ENCODE assay signal across 31 mouse cellular contexts in genomic region chr9:61427901-61428300, GRCm38 (mm10). TPM values are rescaled to one million over a fixed set of nuclear protein-coding genes. Genes with fewer than 3 reads are reported as not detected.
DNase-seq lines count a peak whose midpoint lies in the region; ATAC-seq and TF ChIP-seq lines count a peak whose summit lies in the region.
"Had no signal": no experiment of that assay in that cellular context is flagged by ENCODE, and none has a peak within 500 bp of the region (broad histone marks: within the 10 kb centered on the region; RNA-seq: fewer than 3 reads in every experiment).

No protein-coding gene starts in this region.

- no peak overlapping the region for H3K9ac ChIP-seq in midbrain, postnatal 0 days (replicated peaks; ENCODE audit: low read length, poor library complexity, severe bottlenecking)
- H3K9ac ChIP-seq: embryonic facial prominence, embryonic 13.5 days; forebrain, embryonic 12.5 days; forebrain, embryonic 15.5 days; heart, embryonic 12.5 days; heart, embryonic 15.5 days; hindbrain, embryonic 13.5 days; intestine, embryonic 15.5 days had no signal

- no peak overlapping the region for H3K27ac ChIP-seq in midbrain, postnatal 0 days (ENCODE audit: low read depth, low read length)
- H3K27ac ChIP-seq: embryonic facial prominence, embryonic 10.5 days; embryonic facial prominence, embryonic 13.5 days; forebrain, embryonic 12.5 days; forebrain, embryonic 15.5 days; heart, embryonic 15.5 days; hindbrain, embryonic 10.5 days; hindbrain, embryonic 13.5 days; intestine, embryonic 15.5 days had no signal

- peak; percentile 45 for DNase-seq in gastrocnemius, postnatal 25 days
- no peak for DNase-seq in gastrocnemius, adult 8-10 months (ENCODE audit: low spot score in 2 of 2)
- peak; percentile 49 for DNase-seq in heart, adult 8-10 months (ENCODE audit: low spot score)
- DNase-seq in heart, postnatal 25 days (ENCODE audit: low spot score), result no peak
- peak; percentile 79 for DNase-seq in adipocyte (ENCODE audit: low spot score)
- no peak for DNase-seq in midbrain, postnatal 0 days (ENCODE audit: low spot score)
- DNase-seq: adrenal gland, adult 8-10 months; adrenal gland, postnatal 25 days; B cell, adult 2 months; cerebellum, adult 11-12 months; cerebellum, adult 8-10 months; cerebellum, postnatal 10 days; cerebellum, postnatal 36 days; embryo, embryonic 11 days; gastrocnemius, postnatal 14 days; heart, postnatal 10 days; kidney, adult 11 months; kidney, adult 8-10 months had no signal

- TF ChIP-seq CTCF in midbrain, postnatal 0 days (IDR thresholded peaks at IDR 0.05), result no peak

- intact Hi-C loops in heart, postnatal 25 days (cut with DNase I), result no loop called here

- WGBS in midbrain, postnatal 0 days, result 88% methylated on average over 3 of the region's 3 CpGs

- no peaks in the 10 kb centered on the region for H3K27me3 ChIP-seq in midbrain, postnatal 0 days (ENCODE audit: insufficient read depth, low read length)
- H3K27me3 ChIP-seq: CH12.LX; embryonic facial prominence, embryonic 13.5 days; forebrain, embryonic 15.5 days; intestine, embryonic 15.5 days had no signal

- H3K4me3 ChIP-seq in midbrain, postnatal 0 days (ENCODE audit: low read depth, low read length), result no peak overlapping the region
- H3K4me3 ChIP-seq: embryonic facial prominence, embryonic 10.5 days; embryonic facial prominence, embryonic 13.5 days; erythroblast, embryonic 14.5 days; forebrain, embryonic 12.5 days; forebrain, embryonic 15.5 days; heart, embryonic 12.5 days; heart, embryonic 15.5 days; hindbrain, embryonic 10.5 days; hindbrain, embryonic 13.5 days; intestine, embryonic 15.5 days had no signal

- no peaks in the 10 kb centered on the region for H3K4me1 ChIP-seq in midbrain, postnatal 0 days (ENCODE audit: insufficient read depth, low read length)
- H3K4me1 ChIP-seq: embryonic facial prominence, embryonic 13.5 days; forebrain, embryonic 12.5 days; heart, embryonic 12.5 days; heart, embryonic 15.5 days; hindbrain, embryonic 13.5 days; intestine, embryonic 15.5 days had no signal

- no peaks in the 10 kb centered on the region for H3K36me3 ChIP-seq in midbrain, postnatal 0 days (ENCODE audit: insufficient read depth, low read length)
- H3K36me3 ChIP-seq: embryonic facial prominence, embryonic 10.5 days; embryonic facial prominence, embryonic 13.5 days; forebrain, embryonic 12.5 days; forebrain, embryonic 15.5 days; G1E; heart, embryonic 12.5 days; heart, embryonic 15.5 days; hindbrain, embryonic 10.5 days; hindbrain, embryonic 13.5 days; intestine, embryonic 15.5 days had no signal

- ATAC-seq in midbrain, postnatal 0 days (ENCODE audit: low FRiP score), result no peak
- ATAC-seq: forebrain, embryonic 15.5 days; hindbrain, embryonic 16.5 days had no signal

- no peak overlapping the region for H3K4me2 ChIP-seq in midbrain, postnatal 0 days (ENCODE audit: low read depth, low read length, poor library complexity, severe bottlenecking)
- H3K4me2 ChIP-seq: embryonic facial prominence, embryonic 13.5 days; forebrain, embryonic 12.5 days; forebrain, embryonic 15.5 days; heart, embryonic 12.5 days; heart, embryonic 15.5 days; hindbrain, embryonic 13.5 days; intestine, embryonic 15.5 days had no signal

- no peaks in the 10 kb centered on the region for H3K9me3 ChIP-seq in midbrain, postnatal 0 days (ENCODE audit: low read length)
- H3K9me3 ChIP-seq: embryonic facial prominence, embryonic 10.5 days; embryonic facial prominence, embryonic 13.5 days; forebrain, embryonic 12.5 days; forebrain, embryonic 15.5 days; G1E; heart, embryonic 15.5 days; hindbrain, embryonic 10.5 days; hindbrain, embryonic 13.5 days; intestine, embryonic 15.5 days had no signal

RNA-seq across cellular contexts. Expression of gene Tle3, which starts 55.7 kb away (rescaled TPM):
- total RNA-seq in gastrocnemius, postnatal 25 days (2021), result 1 to 10 TPM; 7.9 to 10.0 TPM
- 1 to 10 TPM; 3.2 to 6.7 (median 4.3) TPM for total RNA-seq in gastrocnemius, adult 8-10 months (2022)
- total RNA-seq in heart, adult 8-10 months (2022), result 10 to 100 TPM in 3 of 4 experiments, 1 to 10 TPM in 1; 9.7 to 16.2 (median 14.0) TPM
- total RNA-seq in heart, postnatal 25 days (2021), result 10 to 100 TPM; 15.5 to 17.4 TPM
- 82.2 and 94.9 TPM in 2 replicates for total RNA-seq in midbrain, postnatal 0 days (2014; rRNA removed)
- polyA plus RNA-seq in midbrain, postnatal 0 days (2015; fragmentation: Nextera tagmentation; extraction: Ambion mirVana), result 20.2 and 21.8 TPM in 2 replicates

Comparison
In these comparisons a context has a peak if more than half of its experiments do, and no peak if none do; other contexts are left out.
1. DNase-seq: peak in gastrocnemius, postnatal 25 days (single experiment), heart, adult 8-10 months (single experiment) and adipocyte (single experiment); none in gastrocnemius, adult 8-10 months (0 of 2), heart, postnatal 25 days (single experiment) and midbrain, postnatal 0 days (single experiment).